Mouse (Mus musculus) lung, postnatal 0 days (tissue): ENCODE results near the gene Scrn3.

Experiments used
- CTCF ChIP-seq: IDR thresholded peaks from 2 replicates; pipeline ENCODE4 v1.5.1; 2016; ENCODE audit warnings: antibody characterized with exemption, mild to moderate bottlenecking
- EP300 ChIP-seq: IDR thresholded peaks from 2 replicates; pipeline ENCODE4 v1.6.1; 2016; ENCODE audit warnings: antibody characterized with exemption, mild to moderate bottlenecking, control low read depth

DNA sequence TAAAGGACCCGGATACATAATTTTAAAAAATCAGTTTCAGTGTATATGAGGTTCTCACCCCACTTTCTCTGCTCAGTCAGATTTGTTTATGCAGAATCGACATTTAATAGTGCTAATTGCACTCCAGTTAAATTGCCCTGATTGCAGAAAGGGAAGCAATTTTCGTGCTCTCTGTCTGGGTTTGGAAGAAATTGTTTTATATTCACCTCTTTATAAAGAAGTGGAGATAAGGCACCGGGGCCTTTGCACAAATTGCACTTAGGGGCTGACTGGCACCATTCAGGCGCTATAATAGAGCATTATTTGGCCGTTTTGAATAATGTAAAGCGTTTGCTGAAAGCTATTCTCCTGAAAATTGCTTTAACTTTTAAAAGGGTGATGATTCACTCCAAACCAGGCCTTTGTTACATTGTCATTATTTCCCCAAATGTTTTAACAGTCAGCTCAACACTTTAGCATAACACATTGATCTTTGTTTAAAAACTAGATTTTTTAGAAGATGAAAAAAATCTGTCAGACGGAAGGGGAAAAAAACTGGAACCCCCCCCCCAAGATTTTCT is 43.5 kb upstream of the Scrn3 start:
- no peak for TF ChIP-seq CTCF
- TF ChIP-seq EP300, result no peak
